Mouse (Mus musculus) NIH3T3 (cell line): ENCODE measurements around the gene Gm49405.
"Not testable (repeated sequence)": the region's sequence is repeated elsewhere in the genome, so short reads cannot be mapped to it uniquely, and the experiment has no call there.

ENCODE experiments used
- DNase-seq: peaks from one replicate; pipeline ENCODE4 v3.0.0-alpha.2; 2012; ENCODE audit warnings: low read depth

The Gm49405 gene

GRCm38 (mm10) chr19:4015635-4016034 lies 15.2 kb downstream of the Gm49405 start:
- no peak for DNase-seq

- DNase-seq: no peak
These were observed 17.6 kb downstream of the Gm49405 start for GRCm38 (mm10) chr19:4017921-4018587.

GRCm38 (mm10) chr19:4018743-4019583 lies 18.5 kb downstream of the Gm49405 start:
- peak; percentile 99 for DNase-seq

DNA sequence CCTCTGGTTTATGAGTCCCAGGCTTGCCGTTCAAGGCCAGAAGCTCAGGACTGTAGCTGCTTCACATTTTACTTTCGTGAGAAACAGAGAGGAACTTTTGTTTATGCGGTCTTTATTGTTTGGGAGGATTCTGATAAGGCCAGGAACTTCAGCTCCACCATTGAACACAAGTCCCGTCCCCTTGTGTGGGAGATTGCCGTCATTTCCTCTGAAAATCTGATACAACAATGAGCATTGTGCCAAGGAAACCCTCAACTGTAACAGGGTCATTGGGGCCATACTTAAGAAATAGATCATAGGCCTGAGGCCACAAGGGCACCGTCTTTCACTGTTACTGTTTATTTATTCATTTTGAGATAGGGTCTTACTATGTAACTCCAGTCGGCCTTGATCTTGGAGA lies 22.8 kb downstream of the Gm49405 start:
- no peak for DNase-seq

DNA sequence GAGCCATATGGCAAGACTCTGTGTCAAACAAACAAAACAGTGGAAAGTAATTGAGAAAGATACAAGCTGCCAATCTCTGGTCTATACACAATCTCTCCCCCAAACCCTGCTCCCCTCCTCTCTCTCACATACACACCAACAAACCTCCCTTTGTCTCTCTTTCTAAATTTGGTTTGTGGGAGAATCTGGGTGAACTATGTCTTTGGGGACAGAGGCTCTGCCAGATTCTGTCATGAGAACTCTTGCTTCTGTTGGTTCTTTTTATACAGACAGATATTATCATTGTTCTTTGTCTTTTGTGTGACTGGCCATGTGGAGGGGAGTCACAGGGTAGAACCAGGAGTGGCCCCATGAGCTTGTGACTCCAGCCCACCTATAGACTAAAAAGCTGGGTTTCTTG lies 27.1 kb downstream of the Gm49405 start:
- DNase-seq: no peak

- no peak for DNase-seq
These were observed 32.2 kb downstream of the Gm49405 start for GRCm38 (mm10) chr19:4032668-4033067.

DNA sequence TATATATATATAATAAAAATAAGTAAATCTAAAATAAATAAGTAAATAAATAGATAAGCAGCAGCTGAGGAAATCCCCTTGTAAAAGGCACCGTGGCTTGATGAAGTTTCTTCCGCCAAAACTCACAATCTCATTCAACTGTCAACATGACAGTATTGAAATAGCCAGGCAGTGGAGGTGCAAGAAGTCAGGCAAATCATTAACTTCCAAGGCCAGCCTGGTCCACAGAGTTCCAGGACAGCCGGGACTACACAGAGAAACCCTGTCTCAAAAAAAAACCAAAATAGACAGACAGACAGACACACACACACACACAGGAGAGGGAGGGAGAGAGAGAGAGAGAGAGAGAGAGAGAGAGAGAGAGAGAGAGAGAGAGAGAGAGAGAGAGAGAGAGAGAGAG lies 32.9 kb downstream of the Gm49405 start:
- no peak for DNase-seq

GRCm38 (mm10) chr19:4033742-4034141 lies 33.3 kb downstream of the Gm49405 start:
- DNase-seq: no peak

DNA sequence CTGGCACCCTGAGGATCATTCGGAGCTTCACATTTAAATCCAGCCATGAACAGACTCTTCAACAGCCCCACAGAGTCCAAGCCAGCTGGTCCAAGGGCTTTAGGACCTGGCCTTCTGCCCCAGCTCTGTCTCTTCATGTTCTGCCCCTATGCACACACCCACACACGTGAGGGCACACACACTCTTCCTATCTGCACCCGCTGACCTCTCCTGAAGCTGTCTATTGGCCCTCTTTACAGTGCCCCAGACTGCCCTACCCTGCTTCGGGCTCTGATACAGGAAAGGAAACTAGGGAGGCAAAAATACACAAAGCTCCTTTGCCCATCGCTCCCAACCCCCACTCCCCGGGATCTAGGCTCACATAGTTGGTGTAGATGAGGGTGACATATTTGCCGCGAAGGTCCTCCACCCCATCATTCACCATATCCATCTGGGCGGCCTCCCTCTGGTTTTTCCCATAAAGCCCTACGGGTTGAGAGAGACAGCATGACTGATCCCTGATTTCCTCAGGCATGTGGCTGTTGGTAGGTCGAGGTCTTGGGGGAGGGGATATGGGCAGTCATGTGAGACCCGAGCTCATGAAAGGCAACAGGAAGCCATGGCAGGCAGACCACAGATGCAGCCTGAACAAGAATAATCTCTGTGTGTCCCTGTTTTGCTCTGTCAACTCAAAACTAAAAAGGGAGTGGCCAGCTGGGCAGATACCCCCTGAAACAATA lies 36.1 kb downstream of the Gm49405 start:
- DNase-seq: peak; percentile 57

DNA sequence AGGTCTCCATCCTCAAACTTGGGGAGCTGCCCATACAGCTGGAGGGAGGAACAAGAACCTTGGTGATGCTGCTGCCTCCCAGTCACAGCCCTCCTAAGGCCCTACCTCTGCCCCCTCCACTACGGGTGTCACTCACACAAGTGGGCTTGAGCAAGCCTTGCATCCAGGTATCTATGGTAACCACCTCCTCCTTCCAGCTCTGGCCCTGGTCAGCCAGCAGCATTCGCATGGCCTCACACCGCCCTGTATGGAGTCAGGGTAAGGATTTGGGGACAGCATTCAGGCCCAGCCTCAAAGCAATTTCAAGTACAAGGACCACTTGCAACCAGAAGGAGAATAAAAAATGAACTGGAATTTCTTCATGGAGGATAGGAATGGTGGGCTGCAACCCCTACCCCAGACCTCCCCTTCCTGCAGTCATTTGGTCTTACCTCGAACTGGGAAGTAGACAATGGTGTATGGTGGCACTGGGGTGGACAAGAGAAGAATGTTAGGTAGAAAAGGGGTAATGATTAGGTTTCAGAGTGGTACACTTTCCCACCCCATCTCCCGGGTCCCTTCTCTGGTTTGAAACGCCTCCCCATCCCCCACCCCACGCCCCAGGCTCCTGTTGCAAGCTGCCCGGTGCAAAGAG lies 36.8 kb downstream of the Gm49405 start:
- not testable (repeated sequence) for DNase-seq

DNA sequence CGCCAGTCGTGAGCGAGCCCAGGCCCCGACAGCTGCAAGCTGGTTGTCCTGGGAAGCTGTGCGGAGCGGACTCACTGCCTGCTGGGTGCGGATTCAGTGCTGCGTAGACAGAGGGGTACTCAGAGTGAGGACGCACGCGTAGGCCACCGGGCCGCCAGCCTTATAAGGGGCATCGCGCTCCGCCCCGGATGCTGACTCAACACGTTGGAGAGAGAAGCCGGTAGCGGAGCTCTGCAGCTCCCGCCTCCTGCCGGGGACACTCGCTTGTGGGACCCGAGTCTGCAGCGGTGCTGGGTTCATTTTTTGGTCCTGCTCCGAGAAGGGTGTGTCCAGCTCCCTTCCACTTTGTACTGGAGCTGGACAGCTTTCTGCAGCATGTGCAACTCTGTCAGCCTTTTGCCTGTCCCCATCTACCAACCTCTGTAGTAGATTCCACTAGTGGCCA lies 37.4 kb downstream of the Gm49405 start, which contains the start of gene Gstp1:
TSS of gene Gstp1 (minus strand) at position 198 of the 445 bp plus-strand sequence.
- DNase-seq: peak; percentile 96

DNA sequence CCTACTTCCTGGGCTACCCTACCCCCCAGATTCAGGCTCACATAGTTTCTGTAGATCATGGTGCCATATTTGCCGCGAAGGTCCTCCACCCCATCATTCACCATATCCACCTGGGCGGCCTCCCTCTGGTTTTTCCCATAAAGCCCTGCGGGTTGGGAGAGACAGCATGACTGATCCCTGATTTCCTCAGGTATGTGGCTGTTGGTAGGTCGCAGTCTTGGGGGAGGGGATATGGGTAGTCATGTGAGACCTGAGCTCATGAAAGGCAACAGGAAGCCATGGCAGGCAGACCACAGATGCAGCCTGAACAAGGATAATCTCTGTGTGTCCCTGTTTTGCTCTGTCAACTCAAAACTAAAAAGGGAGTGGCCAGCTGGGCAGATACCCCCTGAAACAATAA lies 40.5 kb downstream of the Gm49405 start:
- DNase-seq: not testable (repeated sequence)

DNA sequence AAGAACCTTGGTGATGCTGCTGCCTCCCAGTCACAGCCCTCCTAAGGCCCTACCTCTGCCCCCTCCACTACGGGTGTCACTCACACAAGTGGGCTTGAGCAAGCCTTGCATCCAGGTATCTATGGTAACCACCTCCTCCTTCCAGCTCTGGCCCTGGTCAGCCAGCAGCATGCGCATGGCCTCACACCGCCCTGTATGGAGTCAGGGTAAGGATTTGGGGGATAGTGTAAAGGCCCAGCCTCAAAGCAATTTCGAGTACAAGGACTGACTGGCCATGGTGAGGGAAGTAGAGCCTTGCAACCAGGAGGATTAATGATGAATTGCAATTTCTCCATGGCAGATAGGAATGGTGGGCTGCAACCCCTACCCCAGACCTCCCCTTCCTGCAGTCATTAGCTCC lies 41.1 kb downstream of the Gm49405 start:
- not testable (repeated sequence) for DNase-seq

- peak; percentile 44 for DNase-seq
These were observed 41.7 kb downstream of the Gm49405 start for GRCm38 (mm10) chr19:4042124-4042523.

- DNase-seq: not testable (repeated sequence)
These were observed 43.7 kb downstream of the Gm49405 start for GRCm38 (mm10) chr19:4044109-4044508.

- peak; percentile 98 for DNase-seq
These were observed 45.8 kb downstream of the Gm49405 start, which contains the start of gene Gstp2 for GRCm38 (mm10) chr19:4045966-4046865. Gene Gstp2 (minus strand): TSS chr19:4046023.

DNA sequence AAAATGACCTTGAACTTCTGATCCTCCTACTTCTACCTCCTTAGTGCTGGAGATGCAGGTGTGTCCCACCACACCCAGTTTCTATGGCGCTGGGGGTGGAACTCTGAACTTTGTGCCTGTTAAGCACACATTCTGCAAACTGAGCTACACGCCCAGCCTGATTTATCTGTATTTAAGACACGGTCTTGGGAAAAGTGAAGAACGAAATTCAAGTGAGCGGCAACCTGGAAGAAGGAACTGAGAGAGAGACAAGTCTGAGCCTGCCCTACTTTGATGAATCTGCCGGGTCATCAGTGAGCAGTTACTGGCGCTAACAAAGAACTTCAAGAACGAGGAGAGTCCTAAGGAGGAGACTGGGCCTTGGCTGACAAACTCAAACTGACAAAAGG lies 46.4 kb downstream of the Gm49405 start:
- no peak for DNase-seq

DNA sequence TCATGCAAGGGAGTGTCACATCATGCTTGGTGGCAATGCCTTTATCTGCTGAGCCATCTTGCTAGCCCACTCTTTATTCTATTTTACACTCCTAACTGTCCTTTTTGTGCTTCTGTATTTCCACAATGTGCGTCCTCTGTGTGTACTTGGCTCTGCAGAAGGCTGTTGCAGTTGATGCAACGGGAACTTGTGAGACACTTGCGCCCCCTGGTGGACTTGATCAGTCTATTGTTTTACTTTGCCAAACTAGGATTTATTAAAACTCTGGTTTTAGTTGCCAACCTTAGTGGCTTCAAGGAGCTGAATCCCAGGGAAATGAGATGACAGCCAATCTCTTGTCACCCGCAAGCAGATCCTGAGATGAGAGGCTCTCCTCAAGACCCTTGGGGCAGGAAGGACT lies 47.4 kb downstream of the Gm49405 start:
- DNase-seq: peak; percentile 78

DNA sequence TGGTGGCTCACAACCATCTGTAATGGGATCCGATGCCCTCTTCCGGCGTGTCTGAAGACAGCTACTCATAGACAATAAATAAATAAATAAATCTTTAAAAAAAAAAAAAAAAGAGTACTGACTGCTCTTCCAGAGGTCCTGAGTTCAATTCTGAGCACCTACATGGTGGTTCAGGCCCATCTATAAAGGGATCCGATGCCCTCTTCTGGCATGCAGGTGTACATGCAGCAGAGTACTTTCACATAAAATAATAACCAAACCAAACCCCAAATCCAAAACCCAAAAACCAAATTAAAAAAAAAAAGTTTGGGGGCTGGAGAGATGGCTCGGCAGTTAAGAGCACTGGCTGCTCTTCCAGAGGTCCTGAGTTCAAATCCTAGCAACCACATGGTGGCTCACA lies 48.6 kb downstream of the Gm49405 start:
- DNase-seq: not testable (repeated sequence)

DNA sequence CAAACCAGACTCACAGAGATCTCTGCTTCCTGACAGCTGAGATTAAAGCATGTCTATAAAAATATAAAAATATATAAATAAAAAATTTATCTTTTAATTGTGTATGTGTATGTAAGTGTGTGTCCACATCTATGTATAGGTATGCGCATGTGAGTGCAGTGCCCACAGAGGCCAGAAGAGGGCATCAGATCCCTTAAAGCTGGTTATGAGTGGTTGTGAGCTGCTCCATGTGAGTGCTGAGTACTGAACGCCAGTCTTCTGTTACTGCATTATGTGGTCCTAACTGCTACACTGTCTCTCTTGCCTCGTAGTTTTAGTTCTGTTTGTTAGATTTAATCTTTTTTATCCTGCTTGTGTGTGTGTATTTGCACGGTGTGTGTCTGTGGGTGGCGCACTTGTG lies 50.6 kb downstream of the Gm49405 start:
- no peak for DNase-seq
